Mouse (Mus musculus) limb, embryonic 14.5 days (tissue): ENCODE measurements around the gene Rcor2. TPM values are rescaled to one million over a fixed set of nuclear protein-coding genes. Genes with fewer than 3 reads are reported as not detected.
A peak's percentile ranks its signal among the peaks of the same experiment; 100 is the strongest.

ENCODE experiments used
- ATAC-seq: fragments of 200-750 bp; cut with Nextera tagmentation; 2 replicates; pipeline ENCODE4 v1.8.0; 2017; ENCODE audit warnings: low read depth, moderate number of reproducible peaks, moderate TSS enrichment; ENCODE audit not compliant: low FRiP score
- DNase-seq: peaks from one replicate; pipeline ENCODE4 v3.0.0-alpha.2; 2015; ENCODE audit warnings: low spot score
- H3K27ac ChIP-seq: fragments of 300-500 bp; sonication (generic); replicated peaks from 2 replicates; pipeline ENCODE4 v1.5.1; 2014; ENCODE audit warnings: low read depth, mild to moderate bottlenecking, low read length, moderate library complexity, mixed read lengths
- H3K27me3 ChIP-seq: fragments of 300-500 bp; sonication (generic); 2 replicates; pipeline ENCODE4 v1.6.1; 2014; ENCODE audit warnings: low read length, mixed read lengths; ENCODE audit not compliant: control insufficient read depth, insufficient read depth
- H3K36me3 ChIP-seq: fragments of 300-500 bp; sonication (generic); 2 replicates; pipeline ENCODE4 v1.6.1; 2014; ENCODE audit warnings: mild to moderate bottlenecking, low read length, moderate library complexity, mixed read lengths; ENCODE audit not compliant: control insufficient read depth, insufficient read depth
- H3K4me1 ChIP-seq: fragments of 300-500 bp; sonication (generic); 2 replicates; pipeline ENCODE4 v1.6.1; 2014; ENCODE audit warnings: antibody characterized with exemption, low read length, mixed read lengths; ENCODE audit not compliant: control insufficient read depth, insufficient read depth
- H3K4me2 ChIP-seq: fragments of 300-500 bp; sonication (generic); replicated peaks from 2 replicates; pipeline ENCODE4 v1.6.1; 2014; ENCODE audit warnings: low read depth, mild to moderate bottlenecking, low read length, moderate library complexity; ENCODE audit not compliant: severe bottlenecking
- H3K4me3 ChIP-seq: fragments of 300-500 bp; sonication (generic); replicated peaks from 2 replicates; pipeline ENCODE4 v1.5.1; 2014; ENCODE audit warnings: low read length
- H3K9ac ChIP-seq: fragments of 300-500 bp; sonication (generic); 2 replicates; pipeline ENCODE4 v1.6.1; 2014; ENCODE audit warnings: mild to moderate bottlenecking, low read depth, low read length, moderate library complexity; ENCODE audit not compliant: severe bottlenecking
- H3K9me3 ChIP-seq: fragments of 300-500 bp; sonication (generic); 2 replicates; pipeline ENCODE4 v1.6.1; 2016; ENCODE audit warnings: low read length; ENCODE audit not compliant: control insufficient read depth
- POLR2A ChIP-seq: fragments of 200-500 bp; IDR thresholded peaks from 2 replicates; pipeline ENCODE4 v1.8.0; 2012; ENCODE audit warnings: inconsistent platforms, mild to moderate bottlenecking, moderate library complexity, borderline replicate concordance; ENCODE audit not compliant: insufficient read depth, insufficient read length; ENCODE audit errors: extremely low read depth
- WGBS: fragments of 180-500 bp; shearing (Covaris S2); extraction: QIAGEN DNeasy Blood & Tissue Kit; methylation state at CpG from one replicate; pipeline ENCODE4 v1.1.7; 2014; 5-methylcytosine and 5-hydroxymethylcytosine counted together
- polyA plus RNA-seq, 2 experiments: library from polyadenylated mRNA; depleted of rRNA in 1 of 2; stranded (reverse) in 1 of 2; unstranded in 1 of 2; fragments of >200 nt; fragmentation: Nextera tagmentation in 1 of 2; extraction: Ambion mirVana in 1 of 2; gene quantifications; 2 replicates each; pipeline versions ENCODE4 v1.2.1 to v1.2.3; 2012 to 2014

Gene Rcor2
- polyA plus RNA-seq, 2 experiments, result 10.2 to 69.4 TPM

- DNase-seq, result no peak
- peaks cover 50% of the 10 kb centered on the region for H3K36me3 ChIP-seq
- H3K9me3 ChIP-seq, result no peaks in the 10 kb centered on the region
- no peak for ATAC-seq
- H3K4me3 ChIP-seq, result no peak overlapping the region
- WGBS, result 90% methylated on average over 2 of the region's 2 CpGs
- H3K9ac ChIP-seq, result no peak overlapping the region
- TF ChIP-seq POLR2A, result no peak
- no peaks in the 10 kb centered on the region for H3K27me3 ChIP-seq
- H3K4me2 ChIP-seq, result no peak overlapping the region
- no peaks in the 10 kb centered on the region; the same call in 1 of the 2 replicates for H3K4me1 ChIP-seq
- no peak overlapping the region for H3K27ac ChIP-seq
Observed at GRCm38 (mm10) chr19:7236011-7236410, 31.1 kb upstream of the Rcor2 start.

GRCm38 (mm10) chr19:7236742-7237141, 30.4 kb upstream of the Rcor2 start:
- Histone ChIP-seq H3K27me3 (no peaks in the 10 kb centered on the region), H3K4me3 (no peak overlapping the region), H3K4me1 (no peaks in the 10 kb centered on the region; the same call in 1 of the 2 replicates), H3K9me3 (no peaks in the 10 kb centered on the region), H3K36me3 (peaks cover 44% of the 10 kb centered on the region), H3K4me2 (no peak overlapping the region), H3K27ac (no peak overlapping the region), H3K9ac (no peak overlapping the region)
- DNase-seq (no peak), ATAC-seq (no peak)
- 91% methylated on average over 4 of the region's 4 CpGs for WGBS
- TF ChIP-seq POLR2A, result no peak

GRCm38 (mm10) chr19:7239574-7239973, 27.6 kb upstream of the Rcor2 start:
- ATAC-seq (no peak), DNase-seq (no peak)
- Histone ChIP-seq H3K9me3 (no peaks in the 10 kb centered on the region), H3K4me1 (no peaks in the 10 kb centered on the region; the same call in 1 of the 2 replicates), H3K4me3 (peak overlapping the region; percentile 78; the same call in 1 of the 2 replicates), H3K9ac (no peak overlapping the region), H3K27me3 (no peaks in the 10 kb centered on the region), H3K36me3 (peaks cover 17% of the 10 kb centered on the region), H3K27ac (no peak overlapping the region), H3K4me2 (peak overlapping the region; percentile 94)
- no peak for TF ChIP-seq POLR2A
- WGBS, result 82% methylated on average over 3 of the region's 3 CpGs

- H3K4me1 ChIP-seq, result no peaks in the 10 kb centered on the region; the same call in 1 of the 2 replicates
- ATAC-seq, result no peak
- H3K4me3 ChIP-seq, result peak overlapping the region; percentile 78
- no peaks in the 10 kb centered on the region for H3K27me3 ChIP-seq
- peak overlapping the region; percentile 63 for H3K27ac ChIP-seq
- H3K4me2 ChIP-seq, result peak overlapping the region; percentile 94
- WGBS, result 1% methylated on average over 13 of the region's 13 CpGs
- DNase-seq, result no peak
- peak overlapping the region; percentile 81 for H3K9ac ChIP-seq
- no peak for TF ChIP-seq POLR2A
- H3K36me3 ChIP-seq, result peaks cover 17% of the 10 kb centered on the region
- H3K9me3 ChIP-seq, result no peaks in the 10 kb centered on the region
Observed at GRCm38 (mm10) chr19:7240291-7240690, 26.8 kb upstream of the Rcor2 start.

- peak within 1 kb of the TSS; percentile 94 for H3K4me2 ChIP-seq
- H3K27me3 ChIP-seq, result no peaks in the 10 kb centered on the region
- H3K9ac ChIP-seq, result peak within 1 kb of the TSS; percentile 81
- peak within 1 kb of the TSS; percentile 63 for H3K27ac ChIP-seq
- H3K4me1 ChIP-seq, result no peaks in the 10 kb centered on the region; the same call in 1 of the 2 replicates
- no peak for TF ChIP-seq POLR2A
- DNase-seq (peak; percentile 94), ATAC-seq (peak; percentile 96)
- under 1% methylated on average over 64 of the region's 80 CpGs for WGBS
- H3K36me3 ChIP-seq, result peaks cover 17% of the 10 kb centered on the region
- peak within 1 kb of the TSS; percentile 78 for H3K4me3 ChIP-seq
- no peaks in the 10 kb centered on the region for H3K9me3 ChIP-seq
Observed at GRCm38 (mm10) chr19:7240782-7241690, 26.1 kb upstream of the Rcor2 start, which contains the start of gene Naa40. Gene Naa40 (minus strand): TSS chr19:7241183.
